Mouse (Mus musculus): ENCODE measurements at regions not wholly inside any gene's neighbourhood (a gene's known extent, or its start where the extent isn't known, plus 50 kb on each side); places are given as distances from the start of the nearest gene placed in this dataset.

- no peak for DNase-seq (ENCODE audit: low read depth)
Measured at GRCm38 (mm10) chr13:52048777-52049176, 202.3 kb downstream of the Gadd45g start.

- DNase-seq (ENCODE audit: low read depth): no peak
Measured at GRCm38 (mm10) chr13:52049249-52049648, 202.8 kb downstream of the Gadd45g start.

- no peak for DNase-seq (ENCODE audit: low read depth)
Measured at GRCm38 (mm10) chr13:52055741-52056140, 209.3 kb downstream of the Gadd45g start.

GRCm38 (mm10) chr13:52057456-52057855 is 211.0 kb downstream of the Gadd45g start:
- no peak for DNase-seq (ENCODE audit: low read depth)

- no peak for DNase-seq (ENCODE audit: low read depth)
Measured at GRCm38 (mm10) chr13:52059756-52060417, 213.4 kb downstream of the Gadd45g start.

- DNase-seq (ENCODE audit: low read depth): no peak
Measured at GRCm38 (mm10) chr13:52060418-52060870, 214.0 kb downstream of the Gadd45g start.

- DNase-seq (ENCODE audit: low read depth): no peak
Measured at GRCm38 (mm10) chr13:52061454-52061853, 215.0 kb downstream of the Gadd45g start.

GRCm38 (mm10) chr13:52061881-52062280 is 215.4 kb downstream of the Gadd45g start:
- DNase-seq (ENCODE audit: low read depth): no peak

- DNase-seq (ENCODE audit: low read depth): no peak
Measured at GRCm38 (mm10) chr13:52062576-52062975, 216.1 kb downstream of the Gadd45g start.

- DNase-seq (ENCODE audit: low read depth): no peak
Measured at GRCm38 (mm10) chr13:52065274-52065673, 218.8 kb downstream of the Gadd45g start.

GRCm38 (mm10) chr13:52065720-52066119 is 219.2 kb downstream of the Gadd45g start:
- DNase-seq (ENCODE audit: low read depth): no peak

- DNase-seq (ENCODE audit: low read depth): no peak
Measured at GRCm38 (mm10) chr13:52067048-52067447, 220.6 kb downstream of the Gadd45g start.

- DNase-seq (ENCODE audit: low read depth): no peak
Measured at GRCm38 (mm10) chr13:52068886-52069439, 222.5 kb downstream of the Gadd45g start.

GRCm38 (mm10) chr13:52069714-52070113 is 223.2 kb downstream of the Gadd45g start:
- no peak for DNase-seq (ENCODE audit: low read depth)

GRCm38 (mm10) chr13:52070731-52071663 is 224.5 kb downstream of the Gadd45g start:
- DNase-seq (ENCODE audit: low read depth): no peak

- no peak for DNase-seq (ENCODE audit: low read depth)
Measured at GRCm38 (mm10) chr13:52077616-52078015, 231.1 kb downstream of the Gadd45g start.

GRCm38 (mm10) chr13:52078561-52078960 is 232.1 kb downstream of the Gadd45g start:
- peak; percentile 34 for DNase-seq (ENCODE audit: low read depth)

- DNase-seq (ENCODE audit: low read depth): peak; percentile 53
Measured at GRCm38 (mm10) chr13:52079678-52080246, 233.3 kb downstream of the Gadd45g start.

- no peak for DNase-seq (ENCODE audit: low read depth)
Measured at GRCm38 (mm10) chr13:52083601-52084455, 237.3 kb downstream of the Gadd45g start.

GRCm38 (mm10) chr13:52085110-52085509 is 238.6 kb downstream of the Gadd45g start:
- DNase-seq (ENCODE audit: low read depth): no peak

- no peak for DNase-seq (ENCODE audit: low read depth)
Measured at GRCm38 (mm10) chr13:52088319-52088718, 241.8 kb downstream of the Gadd45g start.
